Mouse (Mus musculus) midbrain, embryonic 12.5 days (tissue): ENCODE measurements around the gene Myh7b. TPM values are rescaled to one million over a fixed set of nuclear protein-coding genes. Genes with fewer than 3 reads are reported as not detected.

Experiments used
- ATAC-seq: fragments of 200-750 bp; cut with Nextera tagmentation; 2 replicates; pipeline ENCODE4 v1.8.0; 2017; ENCODE audit warnings: low read depth, moderate TSS enrichment, moderate library complexity; ENCODE audit not compliant: low FRiP score
- H3K27ac ChIP-seq: fragments of 300-500 bp; sonication (generic); replicated peaks from 2 replicates; pipeline ENCODE4 v1.5.1; 2016; ENCODE audit warnings: mild to moderate bottlenecking
- H3K27me3 ChIP-seq: fragments of 300-500 bp; sonication (generic); 2 replicates; pipeline ENCODE4 v1.6.1; 2016; ENCODE audit warnings: mild to moderate bottlenecking
- H3K36me3 ChIP-seq: fragments of 300-500 bp; sonication (generic); 2 replicates; pipeline ENCODE4 v1.6.1; 2016
- H3K4me1 ChIP-seq: fragments of 300-500 bp; sonication (generic); 2 replicates; pipeline ENCODE4 v1.6.1; 2016
- H3K4me2 ChIP-seq: fragments of 300-500 bp; sonication (generic); replicated peaks from 2 replicates; pipeline ENCODE4 v1.6.1; 2016; ENCODE audit warnings: mild to moderate bottlenecking, moderate library complexity
- H3K4me3 ChIP-seq: fragments of 300-500 bp; sonication (generic); 2 replicates; pipeline ENCODE4 v1.5.1; 2016; ENCODE audit warnings: mild to moderate bottlenecking
- H3K9ac ChIP-seq: fragments of 300-500 bp; sonication (generic); replicated peaks from 2 replicates; pipeline ENCODE4 v1.6.1; 2016; ENCODE audit warnings: mild to moderate bottlenecking, moderate library complexity
- H3K9me3 ChIP-seq: fragments of 300-500 bp; sonication (generic); 2 replicates; pipeline ENCODE4 v1.6.1; 2016; ENCODE audit warnings: mild to moderate bottlenecking
- WGBS: fragments of 180-500 bp; shearing (Covaris S2); methylation state at CpG from one replicate; pipeline ENCODE4 v1.1.7; 2016; 5-methylcytosine and 5-hydroxymethylcytosine counted together
- polyA plus RNA-seq: library from polyadenylated mRNA; unstranded; fragments of >200 nt; fragmentation: Nextera tagmentation; extraction: Ambion mirVana; gene quantifications from 2 replicates; pipeline ENCODE4 v1.2.1, GENCODE M21; 2016

Myh7b gene
- polyA plus RNA-seq, 1 experiment from 2014 or later: 1.1 TPM

- no peak overlapping the region for H3K9ac ChIP-seq
- WGBS: 83% methylated on average over 9 of the region's 9 CpGs
- H3K4me2 ChIP-seq: no peak overlapping the region
- no peaks in the 10 kb centered on the region for H3K9me3 ChIP-seq
- no peak for ATAC-seq
- H3K36me3 ChIP-seq: peaks cover 12% of the 10 kb centered on the region
- H3K4me1 ChIP-seq: peaks cover 29% of the 10 kb centered on the region
- peaks cover 77% of the 10 kb centered on the region for H3K27me3 ChIP-seq
- H3K27ac ChIP-seq: no peak overlapping the region
- no peak overlapping the region for H3K4me3 ChIP-seq
Measured at GRCm38 (mm10) chr2:155628112-155628511, 17.1 kb downstream of the Myh7b start.

GRCm38 (mm10) chr2:155628519-155628918 lies 17.5 kb downstream of the Myh7b start:
- WGBS: 73% methylated on average over 13 of the region's 13 CpGs
- H3K4me2 ChIP-seq: no peak overlapping the region

GRCm38 (mm10) chr2:155629231-155629661 lies 18.2 kb downstream of the Myh7b start:
- Histone ChIP-seq H3K27ac (0 out of 2 replicates have a peak overlapping the region, but pooled peaks have one; percentile 20), H3K36me3 (peaks cover 24% of the 10 kb centered on the region), H3K4me1 (peaks cover 29% of the 10 kb centered on the region), H3K9ac (peak overlapping the region; percentile 54), H3K9me3 (no peaks in the 10 kb centered on the region), H3K27me3 (peaks cover 87% of the 10 kb centered on the region), H3K4me2 (peak overlapping the region; percentile 66), H3K4me3 (peak overlapping the region; percentile 38)
- ATAC-seq: peak; percentile 42
- WGBS: under 1% methylated on average over 34 of the region's 35 CpGs

More at GRCm38 (mm10) chr2:155628519-155628918, 17.5 kb downstream of the Myh7b start:
- H3K36me3 ChIP-seq: peaks cover 16% of the 10 kb centered on the region
- no peak overlapping the region for H3K4me3 ChIP-seq
- ATAC-seq: no peak
- no peaks in the 10 kb centered on the region for H3K9me3 ChIP-seq
- H3K9ac ChIP-seq: no peak overlapping the region
- no peak overlapping the region for H3K27ac ChIP-seq
- peaks cover 81% of the 10 kb centered on the region for H3K27me3 ChIP-seq
- H3K4me1 ChIP-seq: peaks cover 29% of the 10 kb centered on the region

GRCm38 (mm10) chr2:155630153-155630552 lies 19.1 kb downstream of the Myh7b start:
- 0 out of 2 replicates have a peak overlapping the region, but pooled peaks have one; percentile 38 for H3K4me3 ChIP-seq
- H3K27ac ChIP-seq: no peak overlapping the region
- H3K27me3 ChIP-seq: peaks cover 94% of the 10 kb centered on the region
- no peaks in the 10 kb centered on the region for H3K9me3 ChIP-seq
- WGBS: 11% methylated on average over 20 of the region's 20 CpGs
- no peak overlapping the region; the same call in 1 of the 2 replicates for H3K9ac ChIP-seq
- ATAC-seq: no peak
- no peak overlapping the region for H3K4me2 ChIP-seq
- peaks cover 33% of the 10 kb centered on the region for H3K36me3 ChIP-seq
- H3K4me1 ChIP-seq: peaks cover 29% of the 10 kb centered on the region

- H3K4me3 ChIP-seq: no peak overlapping the region
- ATAC-seq: no peak
- H3K4me1 ChIP-seq: peaks cover 29% of the 10 kb centered on the region
- 0 out of 2 replicates have a peak overlapping the region, but pooled peaks have one; percentile 11 for H3K4me2 ChIP-seq
- peaks cover 39% of the 10 kb centered on the region for H3K36me3 ChIP-seq
- 16% methylated on average over 43 of the region's 43 CpGs for WGBS
- H3K27ac ChIP-seq: no peak overlapping the region
- H3K9ac ChIP-seq: peak overlapping the region; percentile 15; the same call in 1 of the 2 replicates
- peaks cover 88% of the 10 kb centered on the region for H3K27me3 ChIP-seq
- no peaks in the 10 kb centered on the region for H3K9me3 ChIP-seq
Measured at GRCm38 (mm10) chr2:155630590-155631416, 19.8 kb downstream of the Myh7b start.

GRCm38 (mm10) chr2:155632138-155632936 lies 21.3 kb downstream of the Myh7b start:
- no peak overlapping the region for H3K27ac ChIP-seq
- H3K9me3 ChIP-seq: no peaks in the 10 kb centered on the region
- H3K4me2 ChIP-seq: no peak overlapping the region
- 61% methylated on average over 30 of the region's 30 CpGs for WGBS
- H3K4me3 ChIP-seq: no peak overlapping the region
- H3K36me3 ChIP-seq: peaks cover 44% of the 10 kb centered on the region
- no peak overlapping the region for H3K9ac ChIP-seq
- peaks cover 23% of the 10 kb centered on the region for H3K4me1 ChIP-seq
- H3K27me3 ChIP-seq: peaks cover 75% of the 10 kb centered on the region
- no peak for ATAC-seq

GRCm38 (mm10) chr2:155633121-155633520 lies 22.1 kb downstream of the Myh7b start:
- Histone ChIP-seq H3K27me3 (peaks cover 67% of the 10 kb centered on the region), H3K4me2 (no peak overlapping the region), H3K9ac (no peak overlapping the region), H3K9me3 (no peaks in the 10 kb centered on the region), H3K36me3 (peaks cover 52% of the 10 kb centered on the region), H3K27ac (no peak overlapping the region), H3K4me3 (no peak overlapping the region), H3K4me1 (peaks cover 23% of the 10 kb centered on the region)
- no peak for ATAC-seq
- 63% methylated on average over 19 of the region's 19 CpGs for WGBS

GRCm38 (mm10) chr2:155633731-155634130 lies 22.7 kb downstream of the Myh7b start:
- peaks cover 61% of the 10 kb centered on the region for H3K27me3 ChIP-seq
- no peak overlapping the region for H3K4me2 ChIP-seq
- no peak overlapping the region for H3K9ac ChIP-seq
- peaks cover 58% of the 10 kb centered on the region for H3K36me3 ChIP-seq
- WGBS: 98% methylated on average over 9 of the region's 9 CpGs
- H3K9me3 ChIP-seq: no peaks in the 10 kb centered on the region
- no peak for ATAC-seq
- H3K27ac ChIP-seq: no peak overlapping the region
- H3K4me3 ChIP-seq: no peak overlapping the region
- peaks cover 23% of the 10 kb centered on the region for H3K4me1 ChIP-seq

- peaks cover 66% of the 10 kb centered on the region for H3K36me3 ChIP-seq
- no peak overlapping the region for H3K9ac ChIP-seq
- ATAC-seq: no peak
- H3K4me1 ChIP-seq: peaks cover 17% of the 10 kb centered on the region
- 88% methylated on average over 8 of the region's 8 CpGs for WGBS
- peaks cover 52% of the 10 kb centered on the region for H3K27me3 ChIP-seq
- no peak overlapping the region for H3K4me2 ChIP-seq
- H3K27ac ChIP-seq: no peak overlapping the region
- no peaks in the 10 kb centered on the region for H3K9me3 ChIP-seq
- H3K4me3 ChIP-seq: no peak overlapping the region
Measured at GRCm38 (mm10) chr2:155634562-155634961, 23.6 kb downstream of the Myh7b start.

GRCm38 (mm10) chr2:155635961-155636360 lies 24.9 kb downstream of the Myh7b start:
- 96% methylated on average over 8 of the region's 8 CpGs for WGBS
- Histone ChIP-seq H3K36me3 (peaks cover 80% of the 10 kb centered on the region), H3K4me2 (no peak overlapping the region), H3K27me3 (peaks cover 38% of the 10 kb centered on the region), H3K4me3 (no peak overlapping the region), H3K27ac (no peak overlapping the region), H3K4me1 (peaks cover 4% of the 10 kb centered on the region), H3K9me3 (no peaks in the 10 kb centered on the region), H3K9ac (no peak overlapping the region)
- no peak for ATAC-seq

GRCm38 (mm10) chr2:155636881-155637280 lies 25.9 kb downstream of the Myh7b start:
- Histone ChIP-seq H3K9me3 (no peaks in the 10 kb centered on the region), H3K9ac (no peak overlapping the region), H3K27me3 (peaks cover 29% of the 10 kb centered on the region), H3K4me2 (no peak overlapping the region), H3K4me1 (no peaks in the 10 kb centered on the region), H3K4me3 (no peak overlapping the region), H3K36me3 (peaks cover 90% of the 10 kb centered on the region), H3K27ac (no peak overlapping the region)
- no peak for ATAC-seq

GRCm38 (mm10) chr2:155637411-155637810 lies 26.4 kb downstream of the Myh7b start:
- H3K4me2 ChIP-seq: no peak overlapping the region
- no peaks in the 10 kb centered on the region for H3K4me1 ChIP-seq
- WGBS: 94% methylated on average over 4 of the region's 4 CpGs
- no peak overlapping the region for H3K27ac ChIP-seq
- no peak overlapping the region for H3K4me3 ChIP-seq
- no peak overlapping the region for H3K9ac ChIP-seq
- H3K9me3 ChIP-seq: no peaks in the 10 kb centered on the region
- peaks cover 90% of the 10 kb centered on the region for H3K36me3 ChIP-seq
- peaks cover 24% of the 10 kb centered on the region for H3K27me3 ChIP-seq
- ATAC-seq: no peak
